Mouse (Mus musculus): ENCODE results near the gene Prmt2.

- TF ChIP-seq CTCF (IDR thresholded peaks at IDR 0.05; ENCODE audit: low read depth) (no peak), EP300 (IDR thresholded peaks at IDR 0.05; ENCODE audit: low read depth) (no peak)
Measured at GRCm38 (mm10) chr10:76262431-76262830, 24.8 kb upstream of the Prmt2 start.

Data from heart, postnatal 0 days (tissue).